21 mouse cellular contexts compared by ENCODE assay signal in the genomic region with DNA sequence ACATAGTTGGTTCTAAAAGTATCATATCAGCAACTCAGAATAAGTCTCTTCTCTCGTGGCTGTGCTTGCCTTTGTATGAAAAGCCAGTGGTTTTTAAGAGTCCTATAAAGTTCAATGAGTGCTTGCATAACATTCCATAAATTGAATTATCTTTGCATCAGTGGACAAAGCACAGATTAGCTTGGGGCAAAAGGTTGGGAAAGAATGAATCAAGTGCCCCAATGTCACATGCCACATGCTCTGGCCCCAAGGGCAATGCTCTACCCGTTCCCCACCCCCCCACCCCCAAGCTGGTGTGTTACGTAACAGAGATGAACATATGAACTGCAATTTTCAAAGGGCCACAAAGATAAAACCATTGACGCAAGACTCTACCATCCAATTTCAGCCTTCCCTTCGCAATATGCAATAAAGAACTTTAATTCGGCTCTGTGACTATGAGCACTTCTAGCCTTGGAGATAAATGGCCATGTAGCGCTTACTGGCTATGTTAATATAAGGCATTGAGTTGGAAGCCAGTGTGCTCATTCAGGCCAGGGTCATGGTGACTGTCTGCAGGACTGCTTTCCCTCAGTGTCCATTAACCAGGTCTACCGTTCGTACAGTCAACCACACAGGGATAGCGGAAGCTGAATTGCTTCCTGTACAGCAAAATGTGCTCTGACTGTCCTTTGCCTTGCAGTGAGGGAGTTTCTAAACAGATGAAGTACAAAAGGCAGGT.
DNase-seq lines count a peak whose midpoint lies in the region; ATAC-seq lines count a peak whose summit lies in the region.
"Had no signal": no experiment of that assay in that cellular context is flagged by ENCODE, and none has a peak within 500 bp of the region (broad histone marks: within the 10 kb centered on the region; RNA-seq: fewer than 3 reads in every experiment).

No protein-coding gene starts in this region.

- H3K4me1 ChIP-seq in forebrain, embryonic 16.5 days (replicated peaks; ENCODE audit: control insufficient read depth, insufficient read depth, low read length): peaks cover 7% of the 10 kb centered on the region
- H3K4me1 ChIP-seq in forebrain, embryonic 15.5 days: peaks cover 12% of the 10 kb centered on the region
- H3K4me1 ChIP-seq in intestine, embryonic 15.5 days (replicated peaks): no peaks in the 10 kb centered on the region
- H3K4me1 ChIP-seq: heart, embryonic 12.5 days had no signal

- H3K36me3 ChIP-seq in forebrain, embryonic 16.5 days (ENCODE audit: control insufficient read depth, insufficient read depth): no peaks in the 10 kb centered on the region
- no peaks in the 10 kb centered on the region for H3K36me3 ChIP-seq in forebrain, embryonic 15.5 days
- no peaks in the 10 kb centered on the region for H3K36me3 ChIP-seq in intestine, embryonic 15.5 days
- H3K36me3 ChIP-seq: heart, embryonic 12.5 days; midbrain, embryonic 12.5 days had no signal

- no peaks in the 10 kb centered on the region for H3K9me3 ChIP-seq in forebrain, embryonic 16.5 days (ENCODE audit: control insufficient read depth, low read length)
- no peaks in the 10 kb centered on the region for H3K9me3 ChIP-seq in forebrain, embryonic 15.5 days
- no peaks in the 10 kb centered on the region for H3K9me3 ChIP-seq in intestine, embryonic 15.5 days
- H3K9me3 ChIP-seq: heart, embryonic 12.5 days; midbrain, embryonic 12.5 days had no signal

- no peak overlapping the region for H3K27ac ChIP-seq in forebrain, embryonic 16.5 days (ENCODE audit: low read length)
- no peak overlapping the region for H3K27ac ChIP-seq in forebrain, embryonic 15.5 days (replicated peaks)
- H3K27ac ChIP-seq in intestine, embryonic 15.5 days: no peak overlapping the region
- H3K27ac ChIP-seq: midbrain, embryonic 12.5 days; stomach, postnatal 0 days had no signal

- no peaks in the 10 kb centered on the region for H3K27me3 ChIP-seq in forebrain, embryonic 16.5 days (replicated peaks; ENCODE audit: control insufficient read depth, insufficient read depth, low read length)
- no peaks in the 10 kb centered on the region for H3K27me3 ChIP-seq in forebrain, embryonic 15.5 days
- no peaks in the 10 kb centered on the region for H3K27me3 ChIP-seq in intestine, embryonic 15.5 days (replicated peaks)
- H3K27me3 ChIP-seq: heart, embryonic 12.5 days had no signal

- 77% methylated on average over 10 of the region's 10 CpGs for WGBS in forebrain, embryonic 16.5 days
- WGBS in forebrain, embryonic 15.5 days: 76% methylated on average over 10 of the region's 10 CpGs
- 79% methylated on average over 10 of the region's 10 CpGs for WGBS in intestine, embryonic 15.5 days

- peak; percentile 11; the same call in 1 of the 2 replicates for ATAC-seq in forebrain, embryonic 16.5 days
- no peak for ATAC-seq in forebrain, embryonic 15.5 days (replicated peaks)
- peak; percentile 49 for ATAC-seq in intestine, embryonic 15.5 days
- ATAC-seq in monocyte, adult 5-6 weeks (replicated peaks; ENCODE audit: insufficient number of reproducible peaks, low FRiP score, low TSS enrichment, poor library complexity, severe bottlenecking): no peak
- ATAC-seq: activated CD4-positive, CD25-positive, alpha-beta regulatory T cell, adult 4 months had no signal

- H3K9ac ChIP-seq in forebrain, embryonic 16.5 days (replicated peaks; ENCODE audit: low read depth, low read length): no peak overlapping the region
- no peak overlapping the region for H3K9ac ChIP-seq in forebrain, embryonic 15.5 days (replicated peaks)
- H3K9ac ChIP-seq in intestine, embryonic 15.5 days: no peak overlapping the region
- H3K9ac ChIP-seq: heart, embryonic 12.5 days; midbrain, embryonic 12.5 days had no signal

- peak; percentile 1 for DNase-seq in lung, postnatal 25 days (ENCODE audit: low spot score)
- no peak for DNase-seq in lung, postnatal 14 days
- DNase-seq in retina, postnatal 1 day: peak; percentile 59
- DNase-seq: B cell, adult 2 months; cerebellum, adult 2 months; cerebellum, postnatal 25 days; gastrocnemius, postnatal 10 days; heart, adult 18-20 months; heart, postnatal 14 days; kidney, adult 8-10 months; kidney, postnatal 10 days; layer of hippocampus, postnatal 36 days; thymus, adult 2 months had no signal

- no peak overlapping the region for H3K4me3 ChIP-seq in forebrain, embryonic 16.5 days (replicated peaks; ENCODE audit: low read length)
- H3K4me3 ChIP-seq in forebrain, embryonic 15.5 days: no peak overlapping the region
- H3K4me3 ChIP-seq in intestine, embryonic 15.5 days (replicated peaks): no peak overlapping the region
- H3K4me3 ChIP-seq: heart, embryonic 12.5 days; midbrain, embryonic 12.5 days had no signal

- no peak overlapping the region for H3K4me2 ChIP-seq in forebrain, embryonic 16.5 days (ENCODE audit: low read length)
- no peak overlapping the region for H3K4me2 ChIP-seq in forebrain, embryonic 15.5 days (replicated peaks)
- no peak overlapping the region for H3K4me2 ChIP-seq in intestine, embryonic 15.5 days (replicated peaks)
- H3K4me2 ChIP-seq: heart, embryonic 12.5 days; midbrain, embryonic 12.5 days had no signal

Comparison
In these comparisons a context has a peak if more than half of its experiments do, and no peak if none do; other contexts are left out.
1. ATAC-seq: peak in forebrain, embryonic 16.5 days (single experiment) and intestine, embryonic 15.5 days (single experiment); none in forebrain, embryonic 15.5 days (single experiment) and monocyte, adult 5-6 weeks (single experiment).